Mouse (Mus musculus) cerebellum, adult 11 months (tissue): Measurements from ENCODE around the gene Tent2.

Source experiments
- DNase-seq: peaks from one replicate; pipeline ENCODE4 v3.0.0; 2022

Tent2 gene

DNA sequence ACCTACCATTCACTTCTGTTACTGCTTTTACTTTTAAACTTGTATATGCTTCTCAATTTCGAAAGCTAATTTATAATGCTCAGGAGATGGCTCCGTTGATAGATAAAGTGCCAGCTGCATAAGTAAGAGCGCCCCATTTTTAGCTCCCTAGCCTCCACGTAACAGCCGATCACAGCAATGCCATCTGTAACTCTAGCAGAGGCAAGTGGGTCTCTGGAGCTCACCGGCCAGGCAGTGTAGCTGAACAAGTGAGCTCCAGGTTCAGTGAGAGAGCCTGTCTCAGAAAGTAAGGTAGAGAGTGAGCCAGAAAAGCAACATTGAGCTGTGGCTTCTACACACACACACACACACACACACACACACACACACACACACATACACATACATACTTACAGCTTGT lies 51.0 kb downstream of the Tent2 start:
- no peak for DNase-seq

- DNase-seq = no peak
Measured at GRCm38 (mm10) chr13:93138059-93138458, 54.1 kb downstream of the Tent2 start.

DNA sequence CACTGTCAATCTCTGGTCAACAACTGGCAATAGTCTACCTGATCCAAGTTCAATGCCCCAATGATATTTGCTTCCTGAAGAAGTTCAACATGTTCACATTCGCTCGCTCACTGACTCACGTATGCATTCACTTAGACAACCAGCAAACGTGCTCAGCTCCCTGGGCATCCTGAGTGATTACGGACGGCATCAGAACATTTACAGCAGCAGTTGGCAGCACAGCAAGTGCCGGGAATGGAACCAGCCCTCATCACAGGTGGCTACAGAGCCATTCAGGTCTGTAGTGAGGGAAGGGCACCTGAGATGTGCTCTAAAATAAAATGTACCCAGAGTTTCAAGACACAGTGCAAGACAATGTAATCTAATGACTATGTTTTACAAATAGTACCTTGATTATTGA lies 55.1 kb downstream of the Tent2 start:
- peak; percentile 35 for DNase-seq

DNA sequence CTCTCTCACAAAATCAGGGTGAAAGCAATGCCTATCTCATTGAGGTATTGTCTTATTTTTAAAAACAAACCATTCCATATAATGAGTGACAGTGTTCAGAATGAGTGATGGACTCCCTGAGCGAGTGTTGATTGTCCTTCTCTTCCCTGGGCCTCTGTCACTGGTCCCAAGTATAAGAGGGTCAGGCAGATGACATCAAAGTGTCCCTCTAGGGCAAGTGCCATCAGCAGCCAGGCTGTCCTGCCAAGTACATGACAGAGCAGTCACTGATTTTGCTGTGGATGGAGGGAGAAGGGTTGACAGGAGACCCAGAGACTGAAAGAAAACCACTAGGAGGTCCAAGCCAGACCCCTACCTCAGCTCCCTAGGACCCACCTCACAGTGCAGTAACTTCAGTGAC lies 55.9 kb downstream of the Tent2 start:
- no peak for DNase-seq

DNA sequence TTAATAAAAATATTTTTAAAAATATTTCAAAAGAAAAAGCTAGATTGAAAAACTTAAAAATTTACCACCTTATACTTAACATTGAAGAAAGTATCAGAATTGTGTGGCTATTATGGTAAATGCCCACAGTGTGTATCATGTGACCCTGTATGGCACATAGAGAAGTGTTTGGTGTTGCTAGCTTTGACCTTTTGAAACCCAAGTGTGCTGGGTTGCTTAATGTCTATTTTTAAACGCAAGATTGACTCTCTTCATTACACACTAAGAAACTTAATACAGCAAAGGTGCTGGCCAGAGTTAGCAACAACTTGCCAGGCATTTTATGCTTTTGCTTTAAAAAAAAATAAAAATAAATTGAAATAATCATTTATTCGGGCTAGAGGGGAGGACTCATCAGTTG lies 56.7 kb downstream of the Tent2 start:
- no peak for DNase-seq

DNA sequence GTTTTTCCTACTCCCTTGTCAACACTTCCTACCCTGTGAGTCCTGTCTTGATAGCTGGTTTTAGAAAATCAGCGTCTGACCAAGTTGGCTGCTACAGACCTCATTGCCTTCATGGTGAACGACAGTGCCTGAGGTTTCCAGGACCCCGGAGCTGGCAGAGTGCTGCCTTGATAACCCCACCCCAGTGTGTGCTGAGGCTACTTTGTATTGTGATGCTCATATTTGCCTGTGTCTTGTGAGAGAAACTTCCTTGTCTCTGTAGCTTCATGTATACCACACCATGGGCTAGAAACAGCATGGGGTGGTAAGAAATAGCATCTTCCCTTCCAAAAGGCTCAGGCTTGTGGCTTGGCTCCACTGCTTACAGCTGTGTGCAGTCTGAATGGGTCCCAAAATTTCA lies 61.5 kb downstream of the Tent2 start:
- DNase-seq = no peak

GRCm38 (mm10) chr13:93128961-93129360 lies 63.2 kb downstream of the Tent2 start:
- no peak for DNase-seq

- no peak for DNase-seq
Measured at GRCm38 (mm10) chr13:93128111-93128860, 63.9 kb downstream of the Tent2 start.

- DNase-seq = no peak
Measured at GRCm38 (mm10) chr13:93122321-93122720, 69.9 kb downstream of the Tent2 start.

GRCm38 (mm10) chr13:93117241-93117640 lies 74.9 kb downstream of the Tent2 start:
- no peak for DNase-seq

GRCm38 (mm10) chr13:93102340-93103090 lies 89.7 kb downstream of the Tent2 start:
- no peak for DNase-seq

- no peak for DNase-seq
Measured at GRCm38 (mm10) chr13:93098596-93098995, 93.6 kb downstream of the Tent2 start.

GRCm38 (mm10) chr13:93096643-93097042 lies 95.5 kb downstream of the Tent2 start:
- no peak for DNase-seq
